Mouse (Mus musculus): ENCODE data around the gene Foxc2.

Foxc2 gene

GRCm38 (mm10) chr8:121115948-121116347 lies at the start of gene Foxc2:
Gene Foxc2 (plus strand): TSS chr8:121116171.
- no peak for DNase-seq (ENCODE audit: low read depth)

- DNase-seq (ENCODE audit: low read depth): no peak
Observed at GRCm38 (mm10) chr8:121071454-121071853, 44.5 kb upstream of the Foxc2 start.

- no peak for DNase-seq (ENCODE audit: low read depth)
Observed at GRCm38 (mm10) chr8:121072406-121073130, 43.4 kb upstream of the Foxc2 start.

DNA sequence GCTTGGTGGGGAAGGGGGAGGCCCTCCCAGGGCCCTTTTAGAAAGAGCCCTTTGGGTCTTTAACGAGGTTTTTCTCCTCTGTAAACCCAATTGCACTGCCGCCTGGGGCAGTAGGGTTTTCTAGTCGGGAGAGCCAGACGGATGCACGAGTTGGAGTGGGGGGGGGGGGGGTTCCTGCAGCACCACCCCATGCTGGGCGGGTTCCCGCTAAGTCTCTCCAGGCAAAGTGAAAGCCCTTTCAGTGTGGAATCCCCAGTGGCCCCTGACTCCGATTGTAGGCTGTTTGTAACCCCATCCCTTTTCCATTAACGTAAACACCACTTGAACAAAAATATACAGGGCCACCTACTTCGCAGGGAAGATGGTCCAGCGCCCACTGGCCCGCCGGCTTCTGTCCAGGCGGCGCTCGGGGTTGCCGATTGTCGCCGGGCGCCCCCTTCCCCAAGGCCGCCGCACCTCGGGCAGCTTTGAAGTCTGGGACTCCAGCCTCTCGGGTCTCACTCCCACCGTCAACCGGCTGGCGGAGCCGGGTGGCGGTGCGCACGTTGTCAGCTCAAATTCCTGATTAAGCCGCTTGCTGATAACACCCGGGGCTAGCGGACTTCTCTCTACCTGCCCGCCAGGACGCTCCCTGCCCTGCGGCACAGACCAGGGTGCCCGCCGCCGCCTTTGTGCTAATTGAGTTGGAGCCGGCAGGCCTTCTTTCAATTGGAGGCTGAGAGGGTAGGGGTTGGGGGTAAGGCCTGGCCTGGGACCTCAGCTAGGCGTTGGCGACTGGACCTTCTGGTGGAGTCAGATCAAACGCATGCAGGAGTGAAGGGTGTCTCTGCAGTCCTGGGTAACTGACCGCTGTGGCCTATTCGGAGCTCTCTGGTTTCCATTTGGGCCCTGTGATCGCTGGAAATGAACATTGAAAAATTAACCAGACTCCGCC lies 42.5 kb upstream of the Foxc2 start:
- DNase-seq (ENCODE audit: low read depth): no peak

DNA sequence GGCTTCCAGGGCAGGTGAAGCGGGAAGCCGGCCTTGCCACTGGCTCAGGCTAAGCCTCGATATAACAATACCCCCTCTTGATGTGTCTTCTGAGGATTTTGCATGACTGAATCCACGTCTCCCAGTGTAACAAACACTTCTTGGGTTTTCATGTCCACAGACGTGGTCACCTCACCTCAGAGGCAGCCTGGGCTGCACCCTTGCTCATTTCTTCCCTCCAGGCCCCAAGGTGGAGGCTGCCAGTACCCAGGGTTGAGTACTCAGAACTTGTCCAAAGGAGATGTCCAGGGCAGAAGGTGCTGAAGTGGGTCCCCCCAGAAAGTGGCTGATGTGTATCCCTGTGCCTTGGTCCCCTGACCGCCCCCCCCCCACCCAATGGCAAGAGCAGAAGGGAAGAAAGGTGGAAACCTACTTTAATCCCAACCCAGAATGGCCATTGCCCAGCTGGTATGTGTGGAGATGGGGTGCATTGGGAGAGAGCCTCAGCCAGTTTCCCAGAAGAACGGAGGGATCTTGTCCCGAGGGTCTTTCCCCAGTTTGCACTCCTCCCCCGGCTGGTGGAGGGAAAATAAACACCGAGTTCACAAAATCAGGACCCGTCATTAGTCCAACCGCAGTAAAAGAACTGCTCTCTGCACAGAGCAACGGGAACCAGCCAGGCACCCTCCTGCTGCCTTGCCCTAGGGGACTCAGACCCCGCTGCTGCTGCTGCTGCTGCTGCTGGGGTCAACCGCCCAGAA lies 41.7 kb upstream of the Foxc2 start:
- no peak for DNase-seq (ENCODE audit: low read depth)

DNA sequence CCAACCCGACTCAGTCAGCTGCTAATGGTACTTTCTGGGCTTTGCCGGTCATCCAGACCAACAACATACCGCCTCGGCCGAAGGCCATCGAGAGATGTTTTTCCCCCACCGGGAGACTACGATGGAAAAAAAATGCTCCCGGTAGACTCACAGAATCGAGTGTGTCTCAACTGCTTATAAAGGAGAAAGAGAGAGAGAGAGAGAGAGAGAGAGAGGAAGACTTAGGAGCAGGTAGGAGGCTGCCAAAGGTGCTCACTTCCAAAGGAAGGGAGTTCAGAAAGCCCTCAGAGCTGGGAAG lies 41.2 kb upstream of the Foxc2 start:
- DNase-seq (ENCODE audit: low read depth): no peak

- DNase-seq (ENCODE audit: low read depth): no peak
Observed at GRCm38 (mm10) chr8:121075936-121076335, 40.0 kb upstream of the Foxc2 start.

DNA sequence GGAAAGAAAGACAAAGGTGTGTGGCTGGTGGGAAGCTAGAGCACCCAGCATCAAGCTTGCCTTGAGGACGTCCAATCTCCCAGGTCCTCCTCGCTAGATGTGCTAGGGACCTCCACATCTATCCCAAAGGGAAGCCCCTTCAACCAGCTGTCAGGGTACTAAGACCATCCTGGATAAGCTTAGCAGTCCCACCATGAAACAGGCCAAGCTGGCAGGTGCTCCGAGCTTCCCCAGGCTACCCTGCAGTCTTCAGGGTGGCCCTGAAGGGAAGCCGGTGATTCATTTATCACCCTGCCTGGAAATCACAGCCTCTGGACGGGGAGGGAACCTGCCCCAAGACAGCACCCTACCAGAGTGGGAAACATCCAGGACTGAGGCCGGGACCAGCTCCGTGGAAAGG lies 39.4 kb upstream of the Foxc2 start:
- DNase-seq (ENCODE audit: low read depth): no peak

- no peak for DNase-seq (ENCODE audit: low read depth)
Observed at GRCm38 (mm10) chr8:121078721-121079120, 37.2 kb upstream of the Foxc2 start.

DNA sequence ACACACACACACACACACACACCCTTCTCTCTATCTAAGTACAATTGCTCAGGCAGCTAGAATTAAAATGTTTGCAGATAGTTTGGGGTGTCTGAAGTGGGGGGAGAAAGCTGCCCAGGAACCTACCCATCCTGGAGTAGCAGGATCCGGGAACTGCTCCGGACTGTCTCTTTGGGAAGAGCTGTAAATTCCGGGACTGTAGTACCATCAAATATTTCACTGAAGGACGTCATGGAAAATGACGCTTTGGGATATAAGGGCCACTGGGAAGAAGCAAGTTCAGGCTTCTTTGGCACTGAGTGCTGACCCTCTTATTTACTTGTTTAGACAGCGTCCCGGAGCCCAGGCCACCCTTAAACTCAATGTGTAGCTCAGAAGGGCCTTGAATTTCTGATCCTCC lies 36.8 kb upstream of the Foxc2 start:
- DNase-seq (ENCODE audit: low read depth): no peak

- DNase-seq (ENCODE audit: low read depth): no peak
Observed at GRCm38 (mm10) chr8:121079944-121080343, 36.0 kb upstream of the Foxc2 start.

- no peak for DNase-seq (ENCODE audit: low read depth)
Observed at GRCm38 (mm10) chr8:121080361-121081090, 35.4 kb upstream of the Foxc2 start.

GRCm38 (mm10) chr8:121081398-121081797 lies 34.6 kb upstream of the Foxc2 start:
- DNase-seq (ENCODE audit: low read depth): no peak

GRCm38 (mm10) chr8:121082218-121083092 lies 33.5 kb upstream of the Foxc2 start:
- DNase-seq (ENCODE audit: low read depth): no peak

DNA sequence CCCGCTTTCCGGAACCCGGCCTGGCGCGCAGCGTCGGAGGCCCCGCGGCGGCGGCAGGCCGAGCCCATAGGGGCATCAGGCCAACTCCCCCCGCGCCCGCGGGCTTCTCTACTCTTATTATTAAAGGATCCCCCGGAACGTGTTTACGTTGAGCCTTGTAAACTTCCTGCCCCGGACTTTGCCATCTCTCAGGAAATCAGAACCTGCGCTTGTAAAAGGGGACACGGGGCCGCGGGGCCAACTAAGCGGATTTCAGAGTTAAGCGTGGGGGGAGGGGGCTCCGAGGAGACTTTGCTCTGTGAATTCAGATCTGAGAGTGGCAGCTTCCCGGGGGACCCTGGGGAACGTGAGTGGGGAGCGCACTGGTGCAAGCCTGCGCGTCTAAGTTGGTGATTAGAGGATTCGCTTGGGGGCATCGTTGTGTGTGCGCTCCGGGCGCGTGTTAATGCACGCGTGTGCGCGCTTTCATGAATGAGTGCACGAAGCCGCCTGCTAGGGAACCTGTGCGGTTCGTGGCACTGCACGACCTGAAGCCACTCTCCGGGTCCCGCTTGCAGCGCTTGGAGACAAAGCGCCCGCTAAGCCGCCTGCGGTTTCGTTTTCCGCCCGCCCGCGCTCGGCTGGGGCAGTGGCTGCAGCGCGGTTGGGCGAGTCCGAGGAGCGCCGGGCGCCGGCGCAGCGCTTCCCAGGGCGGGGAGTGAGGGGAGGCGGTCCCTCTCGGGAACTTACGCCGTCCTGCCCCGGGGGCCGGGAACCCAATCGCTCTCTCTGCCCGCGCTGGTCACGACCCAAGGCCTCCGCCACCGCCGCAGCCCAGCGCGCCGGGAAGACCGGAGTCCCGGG lies 32.7 kb upstream of the Foxc2 start:
- no peak for DNase-seq (ENCODE audit: low read depth)

DNA sequence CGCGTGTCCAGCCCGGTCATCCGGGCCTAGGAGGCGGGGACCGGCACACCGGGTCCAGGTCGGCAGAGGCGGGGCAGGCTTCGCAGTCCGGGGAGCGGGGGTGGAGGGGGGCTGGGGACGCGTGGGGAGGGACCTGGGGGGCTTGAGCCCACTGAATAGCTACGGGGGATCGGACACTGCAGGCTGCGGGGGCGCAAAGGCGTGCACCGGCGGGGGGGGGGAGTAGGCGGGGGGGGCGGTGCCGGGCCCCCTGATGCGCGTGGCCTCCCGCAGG lies 32.1 kb upstream of the Foxc2 start:
- no peak for DNase-seq (ENCODE audit: low read depth)

- DNase-seq (ENCODE audit: low read depth): no peak
Observed at GRCm38 (mm10) chr8:121084210-121084951, 31.6 kb upstream of the Foxc2 start, which contains the start of gene Foxf1. Gene Foxf1 (plus strand): TSS chr8:121084386.

DNA sequence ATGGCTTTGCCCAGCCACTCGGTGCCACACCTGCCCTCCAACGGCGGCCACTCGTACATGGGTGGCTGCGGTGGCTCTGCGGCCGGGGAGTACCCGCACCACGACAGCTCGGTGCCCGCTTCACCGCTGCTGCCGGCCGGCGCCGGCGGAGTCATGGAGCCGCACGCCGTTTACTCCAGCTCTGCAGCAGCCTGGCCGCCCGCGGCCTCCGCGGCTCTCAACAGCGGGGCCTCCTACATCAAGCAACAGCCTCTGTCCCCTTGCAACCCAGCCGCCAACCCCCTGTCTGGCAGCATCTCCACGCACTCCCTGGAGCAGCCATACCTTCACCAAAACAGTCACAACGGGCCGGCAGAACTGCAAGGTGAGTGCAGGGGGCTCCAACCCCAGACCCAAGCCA lies 31.0 kb upstream of the Foxc2 start:
- DNase-seq (ENCODE audit: low read depth): no peak

DNA sequence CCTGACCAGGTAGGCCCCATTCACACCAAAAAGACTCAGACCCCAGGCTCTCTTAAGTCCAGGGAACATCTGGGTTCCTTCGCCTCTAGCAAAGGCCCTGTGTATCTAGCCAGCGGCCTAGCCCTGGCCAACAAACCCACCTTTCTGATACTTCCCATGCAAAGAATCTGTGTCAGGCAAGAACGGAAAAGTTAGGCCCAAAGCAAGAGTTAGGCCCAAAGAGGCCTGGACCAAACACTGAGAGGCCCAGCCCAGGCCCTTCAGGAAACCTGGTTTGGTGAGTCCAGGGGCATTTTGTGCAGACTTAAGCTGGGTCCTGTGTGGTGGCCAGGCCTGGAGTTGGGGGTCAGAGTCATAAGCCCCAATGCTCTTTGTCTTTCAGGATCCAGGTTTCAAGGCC lies 30.4 kb upstream of the Foxc2 start:
- no peak for DNase-seq (ENCODE audit: low read depth)
